Mouse (Mus musculus): ENCODE data around the gene Dse. TPM values are rescaled to one million over a fixed set of nuclear protein-coding genes. Genes with fewer than 3 reads are reported as not detected.

The Dse gene
- polyA plus RNA-seq, 1 experiment: 7.5 TPM

- no peaks in the 10 kb centered on the region for H3K36me3 ChIP-seq (ENCODE audit: control insufficient read depth, insufficient read depth, low read length)
- no peaks in the 10 kb centered on the region for H3K27me3 ChIP-seq (ENCODE audit: control insufficient read depth, insufficient read depth, low read length)
- TF ChIP-seq CTCF (IDR thresholded peaks at IDR 0.05; ENCODE audit: borderline replicate concordance, control insufficient read depth, extremely low read depth, insufficient read depth, low read length, poor library complexity) (no peak), POLR2A (IDR thresholded peaks at IDR 0.05; ENCODE audit: control insufficient read depth, extremely low read depth, insufficient read depth, low read length, poor library complexity) (no peak)
- H3K4me1 ChIP-seq (replicated peaks; ENCODE audit: control insufficient read depth, insufficient read depth, low read length): peaks cover 5% of the 10 kb centered on the region; the same call in 1 of the 2 replicates
- 95% methylated on average over 5 of the region's 5 CpGs for WGBS
- H3K27ac ChIP-seq (ENCODE audit: control insufficient read depth, insufficient read depth, low read length): no peak overlapping the region
- H3K4me3 ChIP-seq (ENCODE audit: control insufficient read depth, insufficient read depth, low read length): no peak overlapping the region
- no peak for DNase-seq
Measured at GRCm38 (mm10) chr10:34236569-34236968, 29.1 kb upstream of the Dse start.

DNA sequence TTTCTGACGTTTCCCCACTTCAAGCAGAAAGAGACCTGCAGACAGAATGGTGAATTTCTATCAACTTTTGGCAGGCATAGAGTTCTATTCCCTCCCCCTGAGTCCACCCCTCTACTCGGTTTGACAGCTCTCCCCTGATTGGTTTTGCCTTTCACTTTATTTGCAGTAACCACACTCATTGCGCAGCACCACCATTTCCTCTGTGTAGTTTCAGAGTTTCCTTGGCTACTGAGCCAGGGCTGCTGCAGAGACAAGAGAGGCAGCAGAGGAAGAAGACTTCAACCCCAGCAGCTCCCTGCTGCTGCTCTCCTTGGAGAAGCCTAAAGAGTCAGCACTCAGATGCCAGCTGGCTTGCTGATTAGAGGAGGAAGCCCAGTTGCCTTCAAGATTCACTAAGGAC lies 27.9 kb upstream of the Dse start:
- H3K4me3 ChIP-seq (ENCODE audit: control insufficient read depth, insufficient read depth, low read length): no peak overlapping the region
- DNase-seq: no peak
- H3K27ac ChIP-seq (ENCODE audit: control insufficient read depth, insufficient read depth, low read length): no peak overlapping the region
- peaks cover 5% of the 10 kb centered on the region; the same call in 1 of the 2 replicates for H3K4me1 ChIP-seq (replicated peaks; ENCODE audit: control insufficient read depth, insufficient read depth, low read length)
- TF ChIP-seq POLR2A (IDR thresholded peaks at IDR 0.05; ENCODE audit: control insufficient read depth, extremely low read depth, insufficient read depth, low read length, poor library complexity): no peak
- TF ChIP-seq CTCF (IDR thresholded peaks at IDR 0.05; ENCODE audit: borderline replicate concordance, control insufficient read depth, extremely low read depth, insufficient read depth, low read length, poor library complexity): no peak
- H3K36me3 ChIP-seq (ENCODE audit: control insufficient read depth, insufficient read depth, low read length): no peaks in the 10 kb centered on the region
- WGBS: 5% methylated on average over 3 of the region's 3 CpGs
- no peaks in the 10 kb centered on the region for H3K27me3 ChIP-seq (ENCODE audit: control insufficient read depth, insufficient read depth, low read length)

DNA sequence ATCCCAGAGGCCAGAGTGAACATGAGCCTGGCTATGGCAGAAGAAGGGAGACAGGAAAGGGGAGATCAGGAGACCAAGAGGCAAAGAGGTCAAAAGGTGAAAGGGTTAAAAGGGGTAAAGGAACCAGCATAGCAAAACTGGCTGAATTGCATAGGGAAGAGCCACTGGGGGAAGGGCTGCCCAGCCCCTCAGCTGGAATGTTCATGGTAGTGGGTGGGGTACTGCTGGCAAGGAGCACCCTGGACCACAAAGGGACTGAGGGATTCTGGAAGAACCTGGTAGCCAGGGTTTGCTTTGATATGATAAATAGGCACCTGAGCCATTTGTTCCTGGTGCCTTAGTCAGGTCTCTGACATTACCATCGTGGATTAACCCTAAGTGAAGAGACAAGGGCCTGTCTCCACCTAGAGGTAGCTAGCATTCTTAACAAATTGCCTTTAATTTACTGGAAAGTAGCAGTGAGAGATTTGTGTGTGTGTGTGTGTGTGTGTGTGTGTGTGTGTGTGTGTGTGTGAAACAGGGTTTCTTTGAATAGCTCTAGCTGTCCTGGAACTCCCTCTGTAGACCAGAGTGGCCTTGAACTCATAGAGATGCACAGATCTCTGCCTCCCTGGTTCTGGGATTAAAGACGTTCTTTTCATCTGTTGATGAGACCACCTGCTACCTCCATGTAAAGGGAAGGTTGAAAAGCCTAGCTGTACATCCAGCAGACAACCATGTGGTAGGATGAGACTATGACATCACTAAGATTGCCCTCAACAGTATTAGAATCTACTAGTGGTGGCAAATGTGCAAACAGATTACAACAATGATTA lies 26.6 kb upstream of the Dse start:
- H3K27me3 ChIP-seq (ENCODE audit: control insufficient read depth, insufficient read depth, low read length): no peaks in the 10 kb centered on the region
- H3K36me3 ChIP-seq (ENCODE audit: control insufficient read depth, insufficient read depth, low read length): no peaks in the 10 kb centered on the region
- no peak overlapping the region for H3K4me3 ChIP-seq (ENCODE audit: control insufficient read depth, insufficient read depth, low read length)
- no peak for DNase-seq
- WGBS: 37% methylated on average over 2 of the region's 2 CpGs
- H3K4me1 ChIP-seq (replicated peaks; ENCODE audit: control insufficient read depth, insufficient read depth, low read length): peaks cover 5% of the 10 kb centered on the region; the same call in 1 of the 2 replicates
- no peak for TF ChIP-seq POLR2A (IDR thresholded peaks at IDR 0.05; ENCODE audit: control insufficient read depth, extremely low read depth, insufficient read depth, low read length, poor library complexity)
- no peak for TF ChIP-seq CTCF (IDR thresholded peaks at IDR 0.05; ENCODE audit: borderline replicate concordance, control insufficient read depth, extremely low read depth, insufficient read depth, low read length, poor library complexity)
- H3K27ac ChIP-seq (ENCODE audit: control insufficient read depth, insufficient read depth, low read length): no peak overlapping the region

GRCm38 (mm10) chr10:34233418-34233817 lies 25.9 kb upstream of the Dse start:
- 100% methylated on average over 1 of the region's 1 CpGs for WGBS
- TF ChIP-seq POLR2A (IDR thresholded peaks at IDR 0.05; ENCODE audit: control insufficient read depth, extremely low read depth, insufficient read depth, low read length, poor library complexity) (no peak), CTCF (IDR thresholded peaks at IDR 0.05; ENCODE audit: borderline replicate concordance, control insufficient read depth, extremely low read depth, insufficient read depth, low read length, poor library complexity) (no peak)
- Histone ChIP-seq H3K4me1 (replicated peaks; ENCODE audit: control insufficient read depth, insufficient read depth, low read length) (peaks cover 5% of the 10 kb centered on the region; the same call in 1 of the 2 replicates), H3K36me3 (ENCODE audit: control insufficient read depth, insufficient read depth, low read length) (no peaks in the 10 kb centered on the region), H3K4me3 (ENCODE audit: control insufficient read depth, insufficient read depth, low read length) (no peak overlapping the region), H3K27ac (ENCODE audit: control insufficient read depth, insufficient read depth, low read length) (no peak overlapping the region), H3K27me3 (ENCODE audit: control insufficient read depth, insufficient read depth, low read length) (no peaks in the 10 kb centered on the region)
- no peak for DNase-seq

DNA sequence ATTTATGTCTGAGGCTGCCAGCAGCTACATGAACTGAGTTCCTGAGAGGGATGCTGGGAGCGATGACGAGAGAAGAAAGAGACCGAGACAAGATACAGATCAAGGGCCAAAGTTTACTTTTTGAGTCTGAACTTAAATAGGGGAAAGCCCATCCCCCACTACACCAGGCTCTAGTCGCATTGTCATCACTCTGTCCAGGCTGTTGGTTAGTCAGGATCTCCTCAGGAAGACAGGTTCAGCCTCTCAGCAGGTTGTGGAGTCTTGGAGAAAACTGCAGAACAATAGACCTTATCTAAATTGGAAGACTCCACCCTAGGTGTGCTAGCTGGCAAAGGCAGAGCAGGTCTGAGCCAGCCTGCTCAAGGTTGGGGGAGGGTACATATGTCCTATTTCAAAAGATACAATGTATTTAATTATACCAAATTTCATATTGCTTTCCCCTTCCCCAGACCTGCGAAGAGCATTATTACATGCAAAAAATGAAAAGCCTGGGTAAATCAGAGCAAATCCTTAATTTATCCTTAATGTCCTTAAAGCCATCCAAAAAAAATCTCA lies 22.7 kb upstream of the Dse start:
- no peak for TF ChIP-seq CTCF (IDR thresholded peaks at IDR 0.05; ENCODE audit: borderline replicate concordance, control insufficient read depth, extremely low read depth, insufficient read depth, low read length, poor library complexity)
- peaks cover 2% of the 10 kb centered on the region; the same call in 1 of the 2 replicates for H3K4me1 ChIP-seq (replicated peaks; ENCODE audit: control insufficient read depth, insufficient read depth, low read length)
- no peaks in the 10 kb centered on the region for H3K27me3 ChIP-seq (ENCODE audit: control insufficient read depth, insufficient read depth, low read length)
- no peak for DNase-seq
- 87% methylated on average over 5 of the region's 5 CpGs for WGBS
- no peak overlapping the region for H3K27ac ChIP-seq (ENCODE audit: control insufficient read depth, insufficient read depth, low read length)
- no peak overlapping the region for H3K4me3 ChIP-seq (ENCODE audit: control insufficient read depth, insufficient read depth, low read length)
- no peaks in the 10 kb centered on the region for H3K36me3 ChIP-seq (ENCODE audit: control insufficient read depth, insufficient read depth, low read length)

GRCm38 (mm10) chr10:34229491-34229890 lies 22.0 kb upstream of the Dse start:
- no peaks in the 10 kb centered on the region for H3K27me3 ChIP-seq (ENCODE audit: control insufficient read depth, insufficient read depth, low read length)
- no peak for TF ChIP-seq POLR2A (IDR thresholded peaks at IDR 0.05; ENCODE audit: control insufficient read depth, extremely low read depth, insufficient read depth, low read length, poor library complexity)
- TF ChIP-seq CTCF (IDR thresholded peaks at IDR 0.05; ENCODE audit: borderline replicate concordance, control insufficient read depth, extremely low read depth, insufficient read depth, low read length, poor library complexity): no peak
- H3K4me1 ChIP-seq (replicated peaks; ENCODE audit: control insufficient read depth, insufficient read depth, low read length): peaks cover 2% of the 10 kb centered on the region; the same call in 1 of the 2 replicates
- H3K36me3 ChIP-seq (ENCODE audit: control insufficient read depth, insufficient read depth, low read length): no peaks in the 10 kb centered on the region
- WGBS: 93% methylated on average over 4 of the region's 4 CpGs
- H3K4me3 ChIP-seq (ENCODE audit: control insufficient read depth, insufficient read depth, low read length): no peak overlapping the region
- no peak overlapping the region for H3K27ac ChIP-seq (ENCODE audit: control insufficient read depth, insufficient read depth, low read length)
- no peak for DNase-seq

Measured in thymus, adult 2 months (tissue).